Mouse (Mus musculus): ENCODE measurements around the gene Fam160a1. TPM values are rescaled to one million over a fixed set of nuclear protein-coding genes. Genes with fewer than 3 reads are reported as not detected.
A peak's percentile ranks its signal among the peaks of the same experiment; 100 is the strongest.

The Fam160a1 gene
- polyA plus RNA-seq, 1 experiment from 2014 or later: 0.64 TPM

- no peak for DNase-seq (ENCODE audit: low spot score)
- Histone ChIP-seq H3K4me2 (ENCODE audit: low read depth, low read length, severe bottlenecking) (no peak overlapping the region), H3K4me1 (replicated peaks; ENCODE audit: control insufficient read depth, insufficient read depth, low read length) (no peaks in the 10 kb centered on the region), H3K27me3 (ENCODE audit: control insufficient read depth, insufficient read depth, low read length) (no peaks in the 10 kb centered on the region), H3K36me3 (ENCODE audit: control insufficient read depth, insufficient read depth, low read length) (no peaks in the 10 kb centered on the region), H3K9me3 (ENCODE audit: control insufficient read depth, low read length) (no peaks in the 10 kb centered on the region), H3K9ac (ENCODE audit: low read length) (no peak overlapping the region), H3K4me3 (ENCODE audit: low read depth, low read length) (no peak overlapping the region), H3K27ac (ENCODE audit: low read depth, low read length) (no peak overlapping the region)
- WGBS: 55% methylated on average over 6 of the region's 6 CpGs
- ATAC-seq (replicated peaks; ENCODE audit: low FRiP score): peak; percentile 56
Observed at GRCm38 (mm10) chr3:85854143-85854542, 37.1 kb upstream of the Fam160a1 start.

- Histone ChIP-seq H3K9ac (ENCODE audit: low read length) (no peak overlapping the region), H3K27me3 (ENCODE audit: control insufficient read depth, insufficient read depth, low read length) (no peaks in the 10 kb centered on the region), H3K4me2 (ENCODE audit: low read depth, low read length, severe bottlenecking) (no peak overlapping the region), H3K4me1 (replicated peaks; ENCODE audit: control insufficient read depth, insufficient read depth, low read length) (no peaks in the 10 kb centered on the region), H3K4me3 (ENCODE audit: low read depth, low read length) (no peak overlapping the region), H3K9me3 (ENCODE audit: control insufficient read depth, low read length) (no peaks in the 10 kb centered on the region), H3K36me3 (ENCODE audit: control insufficient read depth, insufficient read depth, low read length) (no peaks in the 10 kb centered on the region), H3K27ac (ENCODE audit: low read depth, low read length) (no peak overlapping the region)
- ATAC-seq (replicated peaks; ENCODE audit: low FRiP score) (no peak), DNase-seq (ENCODE audit: low spot score) (no peak)
- WGBS: 89% methylated on average over 4 of the region's 4 CpGs
Observed at GRCm38 (mm10) chr3:85853715-85854114, 36.6 kb upstream of the Fam160a1 start.

GRCm38 (mm10) chr3:85850079-85850478 lies 33.0 kb upstream of the Fam160a1 start:
- DNase-seq (ENCODE audit: low spot score): no peak
- Histone ChIP-seq H3K27ac (ENCODE audit: low read depth, low read length) (no peak overlapping the region), H3K36me3 (ENCODE audit: control insufficient read depth, insufficient read depth, low read length) (no peaks in the 10 kb centered on the region), H3K9ac (ENCODE audit: low read length) (no peak overlapping the region), H3K4me2 (ENCODE audit: low read depth, low read length, severe bottlenecking) (no peak overlapping the region), H3K4me1 (replicated peaks; ENCODE audit: control insufficient read depth, insufficient read depth, low read length) (no peaks in the 10 kb centered on the region), H3K4me3 (ENCODE audit: low read depth, low read length) (no peak overlapping the region), H3K27me3 (ENCODE audit: control insufficient read depth, insufficient read depth, low read length) (no peaks in the 10 kb centered on the region), H3K9me3 (ENCODE audit: control insufficient read depth, low read length) (no peaks in the 10 kb centered on the region)
- 85% methylated on average over 1 of the region's 1 CpGs for WGBS
- ATAC-seq (replicated peaks; ENCODE audit: low FRiP score): no peak

- Histone ChIP-seq H3K27me3 (ENCODE audit: control insufficient read depth, insufficient read depth, low read length) (no peaks in the 10 kb centered on the region), H3K4me1 (replicated peaks; ENCODE audit: control insufficient read depth, insufficient read depth, low read length) (no peaks in the 10 kb centered on the region), H3K4me2 (ENCODE audit: low read depth, low read length, severe bottlenecking) (no peak overlapping the region), H3K4me3 (ENCODE audit: low read depth, low read length) (no peak overlapping the region), H3K27ac (ENCODE audit: low read depth, low read length) (no peak overlapping the region), H3K9ac (ENCODE audit: low read length) (no peak overlapping the region), H3K9me3 (ENCODE audit: control insufficient read depth, low read length) (no peaks in the 10 kb centered on the region), H3K36me3 (ENCODE audit: control insufficient read depth, insufficient read depth, low read length) (no peaks in the 10 kb centered on the region)
- 89% methylated on average over 1 of the region's 1 CpGs for WGBS
- ATAC-seq (replicated peaks; ENCODE audit: low FRiP score) (no peak), DNase-seq (ENCODE audit: low spot score) (no peak)
Observed at GRCm38 (mm10) chr3:85846316-85846715, 29.2 kb upstream of the Fam160a1 start.

GRCm38 (mm10) chr3:85845341-85845740 lies 28.2 kb upstream of the Fam160a1 start:
- no peaks in the 10 kb centered on the region for H3K36me3 ChIP-seq (ENCODE audit: control insufficient read depth, insufficient read depth, low read length)
- no peak overlapping the region for H3K9ac ChIP-seq (ENCODE audit: low read length)
- ATAC-seq (replicated peaks; ENCODE audit: low FRiP score) (no peak), DNase-seq (ENCODE audit: low spot score) (no peak)
- H3K27me3 ChIP-seq (ENCODE audit: control insufficient read depth, insufficient read depth, low read length): no peaks in the 10 kb centered on the region
- WGBS: 88% methylated on average over 6 of the region's 6 CpGs
- no peak overlapping the region for H3K4me3 ChIP-seq (ENCODE audit: low read depth, low read length)
- no peaks in the 10 kb centered on the region for H3K9me3 ChIP-seq (ENCODE audit: control insufficient read depth, low read length)
- no peak overlapping the region for H3K27ac ChIP-seq (ENCODE audit: low read depth, low read length)
- no peaks in the 10 kb centered on the region for H3K4me1 ChIP-seq (replicated peaks; ENCODE audit: control insufficient read depth, insufficient read depth, low read length)
- H3K4me2 ChIP-seq (ENCODE audit: low read depth, low read length, severe bottlenecking): no peak overlapping the region

- H3K4me2 ChIP-seq (ENCODE audit: low read depth, low read length, severe bottlenecking): no peak overlapping the region
- no peak for DNase-seq (ENCODE audit: low spot score)
- no peaks in the 10 kb centered on the region for H3K36me3 ChIP-seq (ENCODE audit: control insufficient read depth, insufficient read depth, low read length)
- H3K9me3 ChIP-seq (ENCODE audit: control insufficient read depth, low read length): no peaks in the 10 kb centered on the region
- no peak overlapping the region for H3K4me3 ChIP-seq (ENCODE audit: low read depth, low read length)
- no peaks in the 10 kb centered on the region for H3K27me3 ChIP-seq (ENCODE audit: control insufficient read depth, insufficient read depth, low read length)
- H3K9ac ChIP-seq (ENCODE audit: low read length): no peak overlapping the region
- H3K4me1 ChIP-seq (replicated peaks; ENCODE audit: control insufficient read depth, insufficient read depth, low read length): no peaks in the 10 kb centered on the region
- no peak overlapping the region for H3K27ac ChIP-seq (ENCODE audit: low read depth, low read length)
- no peak for ATAC-seq (replicated peaks; ENCODE audit: low FRiP score)
Observed at GRCm38 (mm10) chr3:85842881-85843218, 25.8 kb upstream of the Fam160a1 start.

GRCm38 (mm10) chr3:85842177-85842880 lies 25.2 kb upstream of the Fam160a1 start:
- ATAC-seq (replicated peaks; ENCODE audit: low FRiP score) (no peak), DNase-seq (ENCODE audit: low spot score) (no peak)
- WGBS: 53% methylated on average over 9 of the region's 9 CpGs
- H3K27me3 ChIP-seq (ENCODE audit: control insufficient read depth, insufficient read depth, low read length): no peaks in the 10 kb centered on the region
- no peaks in the 10 kb centered on the region for H3K36me3 ChIP-seq (ENCODE audit: control insufficient read depth, insufficient read depth, low read length)
- no peak overlapping the region for H3K9ac ChIP-seq (ENCODE audit: low read length)
- no peak overlapping the region for H3K27ac ChIP-seq (ENCODE audit: low read depth, low read length)
- H3K4me1 ChIP-seq (replicated peaks; ENCODE audit: control insufficient read depth, insufficient read depth, low read length): no peaks in the 10 kb centered on the region
- H3K4me2 ChIP-seq (ENCODE audit: low read depth, low read length, severe bottlenecking): no peak overlapping the region
- H3K4me3 ChIP-seq (ENCODE audit: low read depth, low read length): no peak overlapping the region
- H3K9me3 ChIP-seq (ENCODE audit: control insufficient read depth, low read length): no peaks in the 10 kb centered on the region

- Histone ChIP-seq H3K36me3 (ENCODE audit: control insufficient read depth, insufficient read depth, low read length) (no peaks in the 10 kb centered on the region), H3K4me2 (ENCODE audit: low read depth, low read length, severe bottlenecking) (no peak overlapping the region), H3K4me1 (replicated peaks; ENCODE audit: control insufficient read depth, insufficient read depth, low read length) (no peaks in the 10 kb centered on the region), H3K27ac (ENCODE audit: low read depth, low read length) (no peak overlapping the region), H3K9me3 (ENCODE audit: control insufficient read depth, low read length) (no peaks in the 10 kb centered on the region), H3K4me3 (ENCODE audit: low read depth, low read length) (no peak overlapping the region), H3K9ac (ENCODE audit: low read length) (no peak overlapping the region), H3K27me3 (ENCODE audit: control insufficient read depth, insufficient read depth, low read length) (no peaks in the 10 kb centered on the region)
- ATAC-seq (replicated peaks; ENCODE audit: low FRiP score) (no peak), DNase-seq (ENCODE audit: low spot score) (no peak)
- WGBS: 29% methylated on average over 2 of the region's 2 CpGs
Observed at GRCm38 (mm10) chr3:85841454-85842176, 24.5 kb upstream of the Fam160a1 start.

- no peak for DNase-seq (ENCODE audit: low spot score)
- WGBS: 81% methylated on average over 1 of the region's 1 CpGs
- no peak for ATAC-seq (replicated peaks; ENCODE audit: low FRiP score)
Observed at GRCm38 (mm10) chr3:85833627-85834026, 16.5 kb upstream of the Fam160a1 start.

More at GRCm38 (mm10) chr3:85833627-85834026, 16.5 kb upstream of the Fam160a1 start:
- H3K4me1 ChIP-seq (replicated peaks; ENCODE audit: control insufficient read depth, insufficient read depth, low read length): no peaks in the 10 kb centered on the region
- H3K9ac ChIP-seq (ENCODE audit: low read length): no peak overlapping the region
- no peaks in the 10 kb centered on the region for H3K36me3 ChIP-seq (ENCODE audit: control insufficient read depth, insufficient read depth, low read length)
- H3K27me3 ChIP-seq (ENCODE audit: control insufficient read depth, insufficient read depth, low read length): no peaks in the 10 kb centered on the region
- H3K4me2 ChIP-seq (ENCODE audit: low read depth, low read length, severe bottlenecking): no peak overlapping the region
- no peak overlapping the region for H3K4me3 ChIP-seq (ENCODE audit: low read depth, low read length)
- no peaks in the 10 kb centered on the region for H3K9me3 ChIP-seq (ENCODE audit: control insufficient read depth, low read length)
- no peak overlapping the region for H3K27ac ChIP-seq (ENCODE audit: low read depth, low read length)
